Mouse (Mus musculus) ES-E14 (cell line): ENCODE results near the gene Bmper.

Source experiments
- CHD2 ChIP-seq: IDR thresholded peaks from 2 replicates; pipeline ENCODE4 v1.6.1; 2014; ENCODE audit warnings: mild to moderate bottlenecking, low read depth, low read length, inconsistent platforms
- HCFC1 ChIP-seq: IDR thresholded peaks from 2 replicates; pipeline ENCODE4 v1.6.1; 2012; ENCODE audit warnings: low read length, inconsistent platforms, borderline replicate concordance; ENCODE audit not compliant: insufficient read depth
- MAFK ChIP-seq: IDR thresholded peaks from 2 replicates; pipeline ENCODE4 v1.6.1; 2014; ENCODE audit warnings: mild to moderate bottlenecking, low read depth, low read length, inconsistent platforms; ENCODE audit not compliant: insufficient read depth
- ZC3H11A ChIP-seq: IDR thresholded peaks from 2 replicates; pipeline ENCODE4 v1.6.1; 2012; ENCODE audit warnings: low read depth, mild to moderate bottlenecking, inconsistent platforms, low read length, borderline replicate concordance
- ZNF384 ChIP-seq: IDR thresholded peaks from 2 replicates; pipeline ENCODE4 v1.6.1; 2012; ENCODE audit warnings: low read depth, low read length, inconsistent platforms

DNA sequence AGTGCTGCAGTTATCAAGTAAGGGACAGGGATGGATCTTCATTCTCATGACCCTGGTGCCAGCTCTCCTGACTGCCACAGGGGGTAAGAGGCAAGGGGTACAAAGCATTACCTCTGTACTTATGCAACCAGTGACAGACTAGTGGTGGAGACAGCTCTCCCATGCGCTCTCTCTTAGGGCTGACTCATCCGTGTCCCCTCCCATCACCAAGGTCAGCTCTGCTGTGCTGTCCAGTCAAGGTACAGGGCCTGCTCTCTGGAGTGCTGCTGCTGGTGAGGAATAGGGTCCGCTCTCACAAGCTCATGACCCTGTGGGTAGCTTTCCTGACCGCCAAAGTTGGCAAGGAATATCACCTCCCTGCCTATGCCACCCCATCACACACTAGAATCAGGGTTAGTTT is 222.1 kb downstream of the Bmper start:
- TF ChIP-seq ZC3H11A (no peak), HCFC1 (no peak), CHD2 (no peak), MAFK (no peak), ZNF384 (no peak)
